Mouse (Mus musculus): ENCODE measurements around the gene Trim3.

The Trim3 gene

GRCm38 (mm10) chr7:105611767-105612166 lies 21.6 kb downstream of the Trim3 start:
- CTCF ChIA-PET, result no interaction called here

- CTCF ChIA-PET, result no interaction called here
Measured at GRCm38 (mm10) chr7:105608467-105608866, 24.9 kb downstream of the Trim3 start.

GRCm38 (mm10) chr7:105602860-105603623 lies 30.3 kb downstream of the Trim3 start:
- CTCF ChIA-PET, result interaction anchor here (1.0 to 2.0 kb wide), 2 partner anchors 69 to 74 kb away, joined by 3 to 12 read pairs; no protein-coding TSS in a partner anchor

GRCm38 (mm10) chr7:105590097-105590496 lies 43.3 kb downstream of the Trim3 start:
- CTCF ChIA-PET, result no interaction called here

GRCm38 (mm10) chr7:105588325-105588912 lies 45.0 kb downstream of the Trim3 start:
- CTCF ChIA-PET, result interaction anchor here (0.6 kb wide), 2 partner anchors 11 to 40 kb away, joined by 4 to 7 read pairs; no protein-coding TSS in a partner anchor

GRCm38 (mm10) chr7:105581959-105582358 lies 51.4 kb downstream of the Trim3 start:
- CTCF ChIA-PET, result interaction anchor here (0.7 kb wide), 1 partner anchor 43 kb away, joined by 3 read pairs; no protein-coding TSS in a partner anchor

- CTCF ChIA-PET, result interaction anchor here (0.6 to 0.7 kb wide), 2 partner anchors 43 to 213 kb away, joined by 3 to 13 read pairs; partner anchors contain the start of gene Olfr692
Measured at GRCm38 (mm10) chr7:105581094-105581703, 52.2 kb downstream of the Trim3 start, which contains the start of gene Apbb1. Apbb1 (minus strand) TSS chr7:105581653.

GRCm38 (mm10) chr7:105580627-105581089 lies 52.7 kb downstream of the Trim3 start:
- CTCF ChIA-PET, result interaction anchor here (0.6 kb wide), 1 partner anchor 212 kb away, joined by 13 read pairs; the partner anchor contains the start of gene Olfr692

GRCm38 (mm10) chr7:105578481-105578880 lies 54.9 kb downstream of the Trim3 start:
- CTCF ChIA-PET, result no interaction called here

GRCm38 (mm10) chr7:105577377-105577871 lies 55.9 kb downstream of the Trim3 start:
- CTCF ChIA-PET, result no interaction called here

GRCm38 (mm10) chr7:105576166-105576748 lies 57.1 kb downstream of the Trim3 start:
- CTCF ChIA-PET, result no interaction called here

GRCm38 (mm10) chr7:105574537-105574936 lies 58.8 kb downstream of the Trim3 start:
- CTCF ChIA-PET, result no interaction called here

- CTCF ChIA-PET, result no interaction called here
Measured at GRCm38 (mm10) chr7:105572949-105573348, 60.4 kb downstream of the Trim3 start.

- CTCF ChIA-PET, result no interaction called here
Measured at GRCm38 (mm10) chr7:105570756-105571155, 62.6 kb downstream of the Trim3 start.

GRCm38 (mm10) chr7:105569512-105570496 lies 63.6 kb downstream of the Trim3 start:
- CTCF ChIA-PET, result no interaction called here

GRCm38 (mm10) chr7:105568988-105569471 lies 64.3 kb downstream of the Trim3 start:
- CTCF ChIA-PET, result no interaction called here

GRCm38 (mm10) chr7:105568583-105568982 lies 64.8 kb downstream of the Trim3 start:
- CTCF ChIA-PET, result no interaction called here

- CTCF ChIA-PET, result no interaction called here
Measured at GRCm38 (mm10) chr7:105565071-105565836, 68.1 kb downstream of the Trim3 start.

GRCm38 (mm10) chr7:105563367-105563766 lies 70.0 kb downstream of the Trim3 start:
- CTCF ChIA-PET, result no interaction called here

GRCm38 (mm10) chr7:105562317-105562716 lies 71.1 kb downstream of the Trim3 start:
- CTCF ChIA-PET, result no interaction called here
